Mouse (Mus musculus): ENCODE data around the gene Hmga1. TPM values are rescaled to one million over a fixed set of nuclear protein-coding genes. Genes with fewer than 3 reads are reported as not detected.

Gene Hmga1
- total RNA-seq (2021) = 10 to 100 TPM; 42.1 to 44.6 TPM
- long read RNA-seq, transcript Hmga1-213 (5 exons, 2,001 nt) = major isoform, 22 of 57 reads
- long read RNA-seq, transcript Hmga1-216 (5 exons, 1,681 nt) = minor isoform, 13 of 57 reads
- long read RNA-seq, partial matches to known transcripts = 0 of 57 reads
- long read RNA-seq, other reads (novel, unspliced or antisense) = 9 of 57 reads

DNA sequence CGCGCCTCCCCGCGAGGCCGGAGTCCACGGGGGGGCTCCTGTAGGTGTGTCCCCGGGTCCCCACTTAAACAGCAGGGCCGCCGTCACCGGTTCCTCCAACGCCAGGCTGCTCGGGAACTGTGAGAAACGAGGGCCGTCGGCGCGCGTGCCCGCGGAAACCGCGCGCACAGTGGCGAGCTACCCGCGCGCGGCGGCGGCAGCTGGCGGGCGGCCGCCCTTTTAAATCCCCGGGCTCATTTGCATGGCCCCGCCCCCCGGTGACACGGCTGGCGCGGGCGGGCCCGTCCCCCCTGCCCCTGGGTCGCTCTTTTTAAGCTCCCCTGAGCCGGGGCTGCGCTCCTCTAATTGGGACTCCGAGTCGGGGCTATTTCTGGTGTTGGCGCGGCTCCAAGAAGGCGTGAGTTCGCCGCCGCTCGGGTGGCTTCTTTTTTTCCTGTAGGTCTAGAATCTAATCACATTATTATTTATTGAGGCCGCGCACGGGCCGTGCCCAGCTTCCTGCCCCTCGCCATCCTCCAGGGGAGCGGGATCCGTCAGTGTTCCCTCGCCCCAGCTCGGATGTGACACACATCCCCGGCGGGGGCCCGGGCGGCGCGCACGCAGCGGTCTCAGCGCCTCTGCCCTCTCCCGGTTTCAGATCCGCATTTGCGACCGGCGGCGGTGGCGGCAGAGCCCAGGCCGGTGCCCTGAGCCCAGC lies at the start of gene Hmga1:
Gene Hmga1 (plus strand): TSS at position 183 of the 697 bp plus-strand sequence.
- peak; percentile 67 to 85 for DNase-seq (ENCODE audit: low spot score in 2 of 2)

DNA sequence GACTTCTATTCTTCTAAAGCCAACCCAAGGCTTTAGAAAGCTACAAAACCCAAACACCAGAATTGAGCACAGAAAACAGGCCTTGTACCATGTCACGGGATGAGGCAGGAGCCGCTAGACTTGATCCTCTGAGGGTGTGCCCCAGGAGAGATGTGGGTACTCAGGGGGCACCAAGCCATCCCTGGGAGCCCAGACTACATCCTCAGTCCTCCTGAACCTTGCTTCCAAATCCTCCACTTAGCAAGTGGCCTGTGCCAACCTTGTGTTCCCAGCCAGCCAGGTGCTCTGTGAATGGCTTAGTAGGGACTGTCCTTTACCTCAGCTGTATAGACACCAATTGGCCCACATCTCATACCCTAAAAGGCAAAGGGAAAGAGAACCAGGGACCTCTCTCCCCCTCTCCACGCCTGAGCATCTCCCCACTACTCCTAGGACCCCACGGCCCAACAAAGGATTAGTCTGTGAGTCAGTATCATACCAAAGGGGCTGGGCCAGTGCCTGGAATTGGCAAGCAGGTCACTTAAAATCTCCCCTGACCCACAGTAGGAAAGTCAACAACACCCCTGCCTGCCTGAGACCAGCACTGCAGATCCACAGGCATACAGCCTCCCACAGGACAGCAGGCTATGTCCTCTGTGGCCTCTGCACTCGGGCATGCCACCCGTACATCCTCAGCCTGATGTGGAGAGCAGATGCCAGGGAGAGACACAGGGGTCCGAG lies 49.3 kb upstream of the Hmga1 start:
- no peak for DNase-seq (ENCODE audit: low spot score in 2 of 2)

GRCm38 (mm10) chr17:27507591-27507945 lies 48.7 kb upstream of the Hmga1 start:
- no peak for DNase-seq (ENCODE audit: low spot score in 2 of 2)

DNA sequence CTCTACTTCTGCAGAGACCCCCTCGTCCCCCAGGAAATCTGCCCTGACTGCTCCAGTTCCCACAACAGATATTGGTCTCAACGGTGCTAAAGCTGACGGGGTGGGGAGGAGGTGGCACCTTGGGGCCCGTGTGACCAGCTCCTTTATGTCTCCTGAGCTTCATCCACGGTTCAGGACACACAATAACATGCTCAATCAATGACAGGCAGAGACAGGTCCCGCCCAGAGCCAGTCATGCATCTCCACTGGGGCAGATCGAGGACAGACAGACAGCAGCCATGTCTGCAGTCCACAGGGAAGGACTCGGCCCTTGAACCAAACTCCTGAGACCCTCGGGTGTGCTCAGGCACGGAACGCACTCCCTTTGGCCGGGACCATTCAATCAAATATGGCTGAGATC lies 48.3 kb upstream of the Hmga1 start:
- no peak for DNase-seq (ENCODE audit: low spot score in 2 of 2)

DNA sequence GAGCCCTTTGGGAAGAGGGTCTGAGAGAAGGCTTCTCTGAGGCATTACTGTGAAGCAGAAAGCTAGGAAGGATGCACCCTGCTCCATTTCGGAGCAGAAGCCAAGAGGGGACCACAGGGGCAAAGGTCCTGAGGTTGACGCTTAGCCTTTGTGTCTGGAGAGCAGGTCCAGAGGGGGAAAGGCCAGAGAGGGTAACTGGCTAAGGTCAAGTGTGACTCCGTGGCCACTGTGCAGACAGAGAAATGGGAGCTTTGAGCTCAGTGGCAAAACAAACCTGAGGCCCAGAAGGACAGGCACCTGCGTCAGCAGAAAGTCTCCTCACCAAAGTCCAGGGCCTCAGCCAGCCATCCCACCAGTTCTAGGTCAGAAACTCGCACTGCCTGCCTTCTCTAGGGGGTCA lies 47.8 kb upstream of the Hmga1 start:
- no peak for DNase-seq (ENCODE audit: low spot score in 2 of 2)

- DNase-seq (ENCODE audit: low spot score in 2 of 2) = no peak
Observed at GRCm38 (mm10) chr17:27509056-27509455, 47.2 kb upstream of the Hmga1 start.

DNA sequence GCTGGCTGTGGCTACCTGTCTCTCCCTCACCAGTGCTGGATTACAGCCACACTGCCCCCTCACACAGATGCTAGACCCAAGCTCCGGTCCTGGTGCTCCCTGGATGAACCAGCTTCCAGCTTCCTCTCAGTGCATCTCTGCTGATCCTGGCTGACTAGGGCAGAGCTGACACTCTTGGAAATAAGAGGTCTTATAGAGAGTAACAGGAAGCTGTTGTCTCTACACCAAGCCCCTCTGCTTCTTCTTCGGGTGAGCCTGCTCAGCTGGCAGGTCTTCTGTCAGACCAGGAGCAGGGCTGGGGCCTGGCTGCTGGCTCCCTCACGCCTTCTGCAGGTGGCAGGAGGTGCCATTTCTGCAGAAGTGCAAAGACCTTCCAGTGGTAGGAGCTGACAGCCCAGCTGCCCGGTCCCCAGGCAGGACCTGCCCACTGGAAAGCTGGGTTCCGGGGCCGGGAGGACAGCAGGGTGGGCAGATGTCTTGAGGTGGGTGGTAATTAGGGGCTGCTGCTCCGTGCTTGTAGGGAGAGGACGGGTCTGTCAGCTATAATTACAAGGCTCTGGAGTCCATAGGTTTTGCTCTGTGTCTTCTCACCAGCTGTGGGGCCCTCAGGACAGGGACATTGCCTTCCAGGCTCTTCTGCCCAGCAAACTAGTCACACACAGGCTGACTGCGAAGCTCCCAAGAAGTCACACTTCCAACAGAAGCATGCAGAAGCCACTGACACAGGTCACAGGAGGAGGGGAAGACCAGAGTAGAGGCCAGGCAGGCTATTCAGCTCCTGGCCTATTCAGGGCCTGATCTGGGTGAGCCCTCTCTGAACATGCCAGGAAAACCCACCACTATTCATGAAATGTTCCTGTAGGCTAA lies 45.8 kb upstream of the Hmga1 start:
- no peak for DNase-seq (ENCODE audit: low spot score in 2 of 2)

GRCm38 (mm10) chr17:27511125-27511735 lies 45.1 kb upstream of the Hmga1 start:
- DNase-seq (ENCODE audit: low spot score in 2 of 2) = no peak

GRCm38 (mm10) chr17:27511865-27512618 lies 44.3 kb upstream of the Hmga1 start:
- DNase-seq (ENCODE audit: low spot score in 2 of 2) = no peak

DNA sequence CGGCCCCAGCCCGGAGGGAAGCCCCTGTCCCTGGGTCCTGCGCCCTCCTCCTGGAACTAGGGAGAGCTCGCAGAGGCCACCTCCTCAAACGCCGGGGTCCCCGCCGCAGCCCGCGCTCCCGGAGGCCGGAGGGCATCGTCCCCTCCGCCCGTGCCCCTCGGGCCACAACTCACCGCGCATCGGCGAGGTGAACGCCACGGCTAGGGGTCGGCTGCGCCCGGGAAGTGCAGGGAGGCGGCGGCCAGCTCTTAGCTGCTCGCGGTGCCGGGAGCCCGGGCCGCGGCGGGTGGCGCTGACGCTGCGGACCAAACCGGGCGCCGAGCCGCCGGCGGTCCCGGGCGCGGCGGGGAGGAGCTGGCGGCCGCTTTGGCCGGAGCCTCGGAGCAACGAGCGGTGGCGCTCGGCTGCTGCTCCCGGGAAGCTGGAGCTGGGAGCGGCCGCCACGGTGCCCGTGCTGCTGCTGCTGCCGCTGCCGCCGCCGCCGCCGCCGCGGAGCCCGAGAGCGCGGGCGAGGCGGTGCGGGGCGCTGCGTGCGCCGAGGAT lies 43.6 kb upstream of the Hmga1 start:
- DNase-seq (ENCODE audit: low spot score in 2 of 2) = no peak

GRCm38 (mm10) chr17:27513279-27513915 lies 42.9 kb upstream of the Hmga1 start:
- no peak for DNase-seq (ENCODE audit: low spot score in 2 of 2)

DNA sequence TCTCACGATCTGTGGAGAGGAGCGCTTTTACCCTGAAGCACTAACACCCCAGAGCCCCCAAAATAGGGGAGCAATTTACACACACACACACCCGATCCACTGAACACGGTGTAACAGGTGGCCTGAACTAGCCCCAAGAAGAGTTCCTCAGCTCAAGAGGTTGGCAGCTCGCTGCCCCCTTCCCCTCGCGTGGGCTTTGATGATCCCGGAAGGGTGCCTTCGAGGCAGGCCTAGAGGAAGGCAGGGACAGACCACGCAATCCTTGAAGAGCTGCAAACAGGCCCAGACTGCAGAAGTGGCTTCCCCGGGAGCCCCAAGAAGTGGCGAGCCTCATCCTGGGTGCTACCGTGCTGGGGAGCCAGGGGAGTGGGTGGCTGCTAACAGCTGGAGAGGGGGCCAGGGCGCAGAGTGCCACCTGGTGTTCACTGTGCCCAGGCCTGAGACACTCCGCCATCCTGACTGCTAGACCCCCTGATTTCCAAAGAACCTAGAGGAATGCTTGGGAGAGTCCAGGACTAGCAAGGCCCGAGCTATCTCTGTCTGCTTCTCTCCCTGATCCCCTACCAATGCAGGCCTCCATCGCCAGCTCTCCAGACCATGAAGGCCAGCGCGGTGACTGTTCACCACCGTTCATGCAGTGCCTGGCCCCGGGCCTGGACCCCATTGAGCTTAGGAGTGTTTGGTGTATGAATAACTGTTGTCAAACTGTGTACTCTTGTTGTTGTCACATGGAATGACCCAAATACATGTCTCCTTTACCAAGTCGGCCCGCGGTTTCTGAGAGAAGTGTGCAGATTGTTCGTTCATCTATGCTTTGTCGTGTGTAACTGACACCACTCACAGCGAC lies 42.2 kb upstream of the Hmga1 start:
- no peak for DNase-seq (ENCODE audit: low spot score in 2 of 2)

DNA sequence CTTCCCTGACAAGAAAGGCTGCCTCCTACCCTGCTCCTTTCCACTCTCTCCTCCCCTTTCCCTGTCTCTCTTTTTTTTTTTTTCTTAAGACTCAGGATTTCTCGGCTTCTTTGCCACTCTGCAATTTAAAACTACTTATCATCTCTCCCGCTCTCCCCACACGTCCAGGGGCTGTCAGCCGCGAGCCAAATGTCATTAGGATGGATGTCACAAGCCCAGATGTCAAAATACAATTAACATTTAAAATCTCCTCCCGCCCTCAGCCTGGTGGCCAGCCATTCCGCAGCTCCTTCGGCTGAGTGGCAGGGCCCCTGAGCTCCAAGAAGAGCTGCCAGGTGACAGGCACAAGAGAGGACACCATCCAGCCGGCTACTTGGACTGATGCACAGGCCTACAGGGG lies 38.0 kb upstream of the Hmga1 start:
- DNase-seq (ENCODE audit: low spot score in 2 of 2) = no peak

- no peak for DNase-seq (ENCODE audit: low spot score in 2 of 2)
Observed at GRCm38 (mm10) chr17:27518700-27519595, 37.3 kb upstream of the Hmga1 start.

GRCm38 (mm10) chr17:27520557-27520956 lies 35.7 kb upstream of the Hmga1 start:
- peak in 1 of 2 experiments; percentile 54 for DNase-seq (ENCODE audit: low spot score in 2 of 2)

- DNase-seq (ENCODE audit: low spot score in 2 of 2) = no peak
Observed at GRCm38 (mm10) chr17:27521303-27521702, 35.0 kb upstream of the Hmga1 start, which contains the start of gene Grm4. Gene Grm4 (minus strand): TSS chr17:27521403.

GRCm38 (mm10) chr17:27523121-27523520 lies 33.2 kb upstream of the Hmga1 start:
- no peak for DNase-seq (ENCODE audit: low spot score in 2 of 2)

DNA sequence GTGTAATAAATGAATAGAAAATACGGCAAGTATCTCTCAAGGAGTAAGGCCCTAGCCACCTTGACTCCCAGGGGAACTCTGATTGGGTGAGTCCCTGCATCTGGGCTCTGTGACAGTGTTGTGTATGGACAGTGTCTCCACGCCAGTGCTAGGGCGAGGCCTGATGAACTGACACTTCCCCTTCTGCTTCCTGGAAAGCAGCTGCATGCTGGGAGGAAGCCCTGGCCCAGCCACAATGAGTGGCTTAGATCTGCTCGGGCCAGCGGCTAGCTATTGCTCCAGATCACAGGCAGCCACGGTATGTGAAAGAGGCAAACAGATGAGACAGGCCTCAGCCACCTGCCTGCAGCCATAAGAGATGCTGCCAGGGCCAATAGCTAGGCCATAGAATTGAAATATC lies 29.1 kb upstream of the Hmga1 start:
- DNase-seq (ENCODE audit: low spot score in 2 of 2) = no peak

Measured in layer of hippocampus, adult 18-20 months (tissue).